Mouse (Mus musculus): ENCODE results near the gene Epn2. TPM values are rescaled to one million over a fixed set of nuclear protein-coding genes. Genes with fewer than 3 reads are reported as not detected.

Epn2 gene
- total and polyA plus RNA-seq, 3 experiments = 8.6 to 12.5 TPM; not detected in 1

DNA sequence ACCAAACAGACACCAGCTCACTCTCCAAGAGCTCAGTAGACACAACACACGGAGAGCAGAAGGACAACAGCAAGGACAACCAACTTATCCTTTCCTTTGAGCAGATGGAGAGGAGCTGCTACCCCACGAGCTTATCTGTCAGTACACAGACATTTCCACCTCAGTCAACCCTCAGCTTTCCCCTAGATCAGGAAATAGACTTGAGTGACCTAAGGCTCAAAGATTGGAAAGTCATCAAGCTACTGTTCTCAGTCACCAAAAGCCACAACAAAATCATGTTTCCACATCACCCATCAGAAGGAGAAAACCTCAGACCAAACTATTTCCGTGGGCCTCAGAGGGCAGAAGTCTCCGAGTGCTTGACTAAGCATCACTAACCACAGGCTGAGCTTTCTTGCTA, 15.5 kb downstream of the Epn2 start:
- H3K36me3 ChIP-seq (ENCODE audit: control insufficient read depth in 1 of 2, insufficient read depth in 2 of 2, low read length in 2 of 2) = no peaks in the 10 kb centered on the region
- peaks cover 0 to 7% of the 10 kb centered on the region in 2 experiments; a peak in 1 of 4 replicates for H3K4me1 ChIP-seq (ENCODE audit: control insufficient read depth in 1 of 2, insufficient read depth in 2 of 2, low read length in 2 of 2)
- no peak overlapping the region for H3K9ac ChIP-seq (ENCODE audit: control insufficient read depth, low read depth, low read length, poor library complexity, severe bottlenecking)
- no peaks in the 10 kb centered on the region; the same call in 1 of the 2 replicates for H3K79me2 ChIP-seq (ENCODE audit: control insufficient read depth, insufficient read depth, low read length, poor library complexity)
- peak; percentile 43 for DNase-seq (ENCODE audit: low read depth, low spot score)
- H3K9me3 ChIP-seq (replicated peaks; ENCODE audit: insufficient read depth, low read length) = no peaks in the 10 kb centered on the region
- no peak overlapping the region for H3K27ac ChIP-seq (ENCODE audit: control insufficient read depth, low read depth, low read length)
- TF ChIP-seq TAL1 (IDR thresholded peaks at IDR 0.05; ENCODE audit: low read length) = peak; percentile 54
- no peak for TF ChIP-seq POLR2AphosphoS2 (IDR thresholded peaks at IDR 0.05; ENCODE audit: low read length)
- 0 out of 2 replicates have a peak, but pooled peaks have one; percentile 7 for TF ChIP-seq GATA1 (IDR thresholded peaks at IDR 0.05; ENCODE audit: low read depth, low read length)
- no peak for TF ChIP-seq ELF1 (IDR thresholded peaks at IDR 0.05; ENCODE audit: low read depth, low read length)
- H3K4me3 ChIP-seq (ENCODE audit: control insufficient read depth in 1 of 2, insufficient read depth in 1 of 2, low read depth in 2 of 2, low read length in 2 of 2) = no peak overlapping the region
- H3K27me3 ChIP-seq (ENCODE audit: control insufficient read depth in 1 of 2, insufficient read depth in 2 of 2, low read length in 2 of 2) = no peaks in the 10 kb centered on the region

- TF ChIP-seq MYC (IDR thresholded peaks at IDR 0.05; ENCODE audit: low read depth, low read length) (no peak), CHD2 (IDR thresholded peaks at IDR 0.05; ENCODE audit: low read length) (no peak), EP300 (IDR thresholded peaks at IDR 0.05; ENCODE audit: low read depth in 1 of 2, low read length in 2 of 2) (peak in 1 of 2 experiments; percentile 39; a peak in 3 of 4 replicates), RCOR1 (IDR thresholded peaks at IDR 0.05; ENCODE audit: low read depth, low read length) (peak; percentile 94), GATA1 (IDR thresholded peaks at IDR 0.05; ENCODE audit: low read depth, low read length) (peak; percentile 17; the same call in 1 of the 2 replicates), BHLHE40 (IDR thresholded peaks at IDR 0.05; ENCODE audit: borderline replicate concordance, low read depth, low read length) (no peak), MXI1 (IDR thresholded peaks at IDR 0.05; ENCODE audit: low read depth, low read length) (peak; percentile 33; the same call in 1 of the 2 replicates), USF1 (IDR thresholded peaks at IDR 0.05; ENCODE audit: low read depth, low read length) (no peak), KAT2A (conservative IDR thresholded peaks at IDR 0.05; ENCODE audit: low read depth, low read length) (no peak)
- Histone ChIP-seq H3K9me3 (replicated peaks; ENCODE audit: insufficient read depth, low read length) (no peaks in the 10 kb centered on the region), H3K4me3 (ENCODE audit: control insufficient read depth in 1 of 2, insufficient read depth in 1 of 2, low read depth in 2 of 2, low read length in 2 of 2) (no peak overlapping the region), H3K36me3 (ENCODE audit: control insufficient read depth in 1 of 2, insufficient read depth in 2 of 2, low read length in 2 of 2) (no peaks in the 10 kb centered on the region), H3K27ac (ENCODE audit: control insufficient read depth, low read depth, low read length) (no peak overlapping the region), H3K27me3 (ENCODE audit: control insufficient read depth in 1 of 2, insufficient read depth in 2 of 2, low read length in 2 of 2) (no peaks in the 10 kb centered on the region), H3K9ac (ENCODE audit: control insufficient read depth, low read depth, low read length, poor library complexity, severe bottlenecking) (no peak overlapping the region), H3K4me1 (ENCODE audit: control insufficient read depth in 1 of 2, insufficient read depth in 2 of 2, low read length in 2 of 2) (peaks cover 0 to 7% of the 10 kb centered on the region in 2 experiments; a peak in 1 of 4 replicates), H3K79me2 (ENCODE audit: control insufficient read depth, insufficient read depth, low read length, poor library complexity) (no peaks in the 10 kb centered on the region; the same call in 1 of the 2 replicates)
- peak; percentile 55 for DNase-seq (ENCODE audit: low read depth, low spot score)
These were observed 17.1 kb downstream of the Epn2 start for GRCm38 (mm10) chr11:61562421-61562820.

GRCm38 (mm10) chr11:61559572-61559971, 19.9 kb downstream of the Epn2 start:
- H3K9ac ChIP-seq (ENCODE audit: control insufficient read depth, low read depth, low read length, poor library complexity, severe bottlenecking) = no peak overlapping the region
- H3K4me3 ChIP-seq (ENCODE audit: control insufficient read depth in 1 of 2, insufficient read depth in 1 of 2, low read depth in 2 of 2, low read length in 2 of 2) = no peak overlapping the region
- H3K27ac ChIP-seq (ENCODE audit: control insufficient read depth, low read depth, low read length) = no peak overlapping the region
- no peaks in the 10 kb centered on the region for H3K9me3 ChIP-seq (replicated peaks; ENCODE audit: insufficient read depth, low read length)
- no peaks in the 10 kb centered on the region; the same call in 1 of the 2 replicates for H3K79me2 ChIP-seq (ENCODE audit: control insufficient read depth, insufficient read depth, low read length, poor library complexity)
- H3K4me1 ChIP-seq (ENCODE audit: control insufficient read depth in 1 of 2, insufficient read depth in 2 of 2, low read length in 2 of 2) = peaks cover 6 to 7% of the 10 kb centered on the region in 2 experiments; a peak in 3 of 4 replicates
- DNase-seq (ENCODE audit: low read depth, low spot score) = no peak
- peaks cover 0 to 4% of the 10 kb centered on the region in 2 experiments; a peak in 2 of 4 replicates for H3K36me3 ChIP-seq (ENCODE audit: control insufficient read depth in 1 of 2, insufficient read depth in 2 of 2, low read length in 2 of 2)
- TF ChIP-seq ZKSCAN1 (IDR thresholded peaks at IDR 0.05; ENCODE audit: low read depth, low read length) = no peak
- TF ChIP-seq SMC3 (IDR thresholded peaks at IDR 0.05; ENCODE audit: low read depth, low read length) = no peak
- TF ChIP-seq USF1 (IDR thresholded peaks at IDR 0.05; ENCODE audit: low read depth, low read length) = no peak
- no peak for TF ChIP-seq MYC (IDR thresholded peaks at IDR 0.05; ENCODE audit: low read depth, low read length)
- TF ChIP-seq POLR2AphosphoS2 (IDR thresholded peaks at IDR 0.05; ENCODE audit: low read length) = no peak
- no peak for TF ChIP-seq KAT2A (conservative IDR thresholded peaks at IDR 0.05; ENCODE audit: low read depth, low read length)
- no peak for TF ChIP-seq RAD21 (IDR thresholded peaks at IDR 0.05; ENCODE audit: low read depth, low read length)
- no peak for TF ChIP-seq POLR2AphosphoS5 (IDR thresholded peaks at IDR 0.05; ENCODE audit: borderline replicate concordance, low read depth, low read length)
- no peak for TF ChIP-seq GABPA (IDR thresholded peaks at IDR 0.05; ENCODE audit: low read depth, low read length)
- no peak for TF ChIP-seq E2F4 (IDR thresholded peaks at IDR 0.05; ENCODE audit: borderline replicate concordance, low read depth, low read length)
- no peak for TF ChIP-seq TBP (IDR thresholded peaks at IDR 0.05; ENCODE audit: low read depth, low read length)
- no peaks in the 10 kb centered on the region for H3K27me3 ChIP-seq (ENCODE audit: control insufficient read depth in 1 of 2, insufficient read depth in 2 of 2, low read length in 2 of 2)
